Mouse (Mus musculus) heart, adult 8-10 months (tissue): ENCODE measurements at regions not wholly inside any gene's neighbourhood (a gene's known extent, or its start where the extent isn't known, plus 50 kb on each side); places are given as distances from the start of the nearest gene placed in this dataset.

Source experiments
- DNase-seq: peaks from one replicate; pipeline ENCODE4 v3.0.0; 2022; ENCODE audit warnings: low spot score

DNA sequence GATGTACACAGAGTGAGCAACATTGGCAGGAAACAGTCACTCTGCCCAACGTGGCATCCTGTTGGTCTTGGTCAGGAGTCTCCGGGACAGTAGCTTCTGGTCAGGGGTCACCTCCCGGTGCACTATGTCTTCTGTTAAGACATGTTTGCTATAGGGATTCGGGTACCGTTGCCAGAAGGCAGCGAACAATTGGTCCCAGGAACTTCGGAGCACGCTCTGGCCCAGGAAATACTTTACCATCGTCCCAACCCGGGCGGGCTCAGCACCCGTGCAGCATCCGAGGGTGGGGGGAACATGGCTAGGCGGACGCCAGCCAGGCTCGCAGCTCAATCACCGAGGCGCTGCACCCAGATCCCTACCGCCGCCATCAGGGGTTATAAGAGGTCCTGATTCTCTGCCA is 80.6 kb upstream of the Adam23 start:
- no peak for DNase-seq

- DNase-seq, result no peak
Measured at GRCm38 (mm10) chr1:63367697-63368376, 77.9 kb upstream of the Adam23 start.

DNA sequence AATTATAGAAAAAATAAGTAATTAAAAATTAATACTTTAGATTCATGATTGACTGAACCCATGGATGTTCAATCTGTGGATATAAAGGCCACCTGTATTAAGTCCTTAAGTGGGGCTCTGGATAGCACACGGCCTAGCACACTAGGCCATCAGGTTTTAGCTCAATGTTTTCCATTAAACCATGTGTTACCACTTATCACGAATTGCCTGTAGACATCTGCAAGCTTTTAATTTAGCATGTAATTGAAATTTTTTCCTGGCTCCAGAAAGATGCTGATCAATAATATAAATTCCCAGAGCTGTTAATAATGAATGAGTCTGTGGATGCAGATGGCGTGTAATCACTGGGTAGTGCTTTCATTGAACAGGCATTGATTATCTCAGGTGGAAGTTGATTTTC is 76.8 kb upstream of the Adam23 start:
- DNase-seq, result no peak

DNA sequence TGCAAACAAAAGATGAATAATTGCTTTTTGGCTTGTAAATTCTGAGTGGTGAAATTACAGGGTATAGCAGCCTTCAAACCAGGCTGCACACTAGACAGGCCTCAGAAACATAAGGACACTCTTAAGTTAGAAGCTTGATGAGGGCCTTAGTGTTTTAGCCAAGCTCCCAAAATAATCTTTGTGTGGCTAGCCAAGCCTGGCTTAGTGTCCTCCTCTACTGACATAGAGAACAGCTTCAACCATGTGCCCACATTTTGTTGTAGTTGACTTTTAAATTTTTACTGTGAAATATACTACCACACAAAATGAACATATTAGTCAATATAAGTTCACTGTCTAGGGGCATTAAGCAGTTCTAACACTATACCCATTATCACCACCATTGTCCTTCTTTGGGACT is 76.1 kb upstream of the Adam23 start:
- DNase-seq, result peak; percentile 22

DNA sequence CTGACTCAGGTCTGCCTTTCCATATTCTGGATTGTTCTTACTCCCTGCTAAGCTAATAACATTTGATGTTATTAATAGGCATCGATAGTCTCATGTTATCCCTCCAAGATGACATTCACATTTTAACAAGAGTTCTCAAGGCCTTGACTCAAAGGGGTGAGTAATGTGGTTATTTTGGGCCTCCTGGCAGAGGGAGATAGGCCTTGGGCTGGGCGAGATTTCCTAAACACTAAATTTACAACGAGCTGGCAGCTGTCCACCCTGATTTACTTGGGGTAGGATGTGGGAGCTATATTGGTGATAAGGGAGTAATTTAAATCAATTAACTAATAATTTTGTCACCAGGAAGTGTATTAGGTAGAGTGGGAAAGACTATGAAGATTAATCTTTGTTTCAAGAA is 62.6 kb upstream of the Adam23 start:
- DNase-seq, result peak; percentile 69

DNA sequence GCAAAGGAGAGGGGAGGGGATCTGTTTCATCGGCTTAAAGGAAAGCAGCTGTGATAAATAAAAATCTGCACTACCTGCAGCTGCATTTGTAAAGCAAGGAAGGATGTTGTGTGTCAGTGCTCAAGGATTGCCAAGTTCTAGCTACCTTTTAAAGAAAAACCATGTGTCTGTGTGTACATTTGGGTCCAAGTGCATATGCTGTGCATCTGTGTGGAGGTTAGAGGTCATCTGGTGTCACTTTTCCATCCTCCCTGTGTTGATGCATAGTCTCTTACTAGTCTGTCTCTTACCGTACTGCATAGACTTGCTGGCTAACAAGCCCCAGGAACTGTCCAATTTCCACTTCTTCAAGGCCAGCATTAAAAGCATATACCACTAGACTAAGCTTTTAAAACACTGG is 60.6 kb upstream of the Adam23 start:
- DNase-seq, result no peak

- no peak for DNase-seq
Measured at GRCm38 (mm10) chr1:63395427-63395826, 50.3 kb upstream of the Adam23 start.
